Mouse (Mus musculus) liver, embryonic 16.5 days (tissue): Measurements from ENCODE around the gene Plekhh1. TPM values are rescaled to one million over a fixed set of nuclear protein-coding genes. Genes with fewer than 3 reads are reported as not detected.

Experiments used
- ATAC-seq: fragments of 200-750 bp; cut with Nextera tagmentation; 2 replicates; pipeline ENCODE4 v1.8.0; 2017; ENCODE audit warnings: low read depth, mild to moderate bottlenecking, moderate number of reproducible peaks, moderate library complexity
- H3K27ac ChIP-seq: fragments of 300-500 bp; sonication (generic); 2 replicates; pipeline ENCODE4 v1.5.1; 2014; ENCODE audit warnings: mild to moderate bottlenecking, low read length
- H3K27me3 ChIP-seq: fragments of 300-500 bp; sonication (generic); 2 replicates; pipeline ENCODE4 v1.6.1; 2014; ENCODE audit warnings: low read depth, low read length, mixed read lengths; ENCODE audit not compliant: control insufficient read depth, insufficient read depth
- H3K36me3 ChIP-seq: fragments of 300-500 bp; sonication (generic); 2 replicates; pipeline ENCODE4 v1.6.1; 2014; ENCODE audit warnings: mild to moderate bottlenecking; ENCODE audit not compliant: control insufficient read depth, insufficient read depth
- H3K4me1 ChIP-seq: fragments of 300-500 bp; sonication (generic); 2 replicates; pipeline ENCODE4 v1.6.1; 2014; ENCODE audit warnings: low read depth, low read length, mixed read lengths; ENCODE audit not compliant: control insufficient read depth
- H3K4me2 ChIP-seq: fragments of 300-500 bp; sonication (generic); 2 replicates; pipeline ENCODE4 v1.6.1; 2014; ENCODE audit warnings: low read depth, low read length, mixed read lengths
- H3K4me3 ChIP-seq: fragments of 300-500 bp; sonication (generic); 2 replicates; pipeline ENCODE4 v1.5.1; 2014; ENCODE audit warnings: low read depth, mild to moderate bottlenecking, low read length
- H3K9ac ChIP-seq: fragments of 300-500 bp; sonication (generic); 2 replicates; pipeline ENCODE4 v1.6.1; 2014; ENCODE audit warnings: low read depth, low read length
- H3K9me3 ChIP-seq: fragments of 300-500 bp; sonication (generic); replicated peaks from 2 replicates; pipeline ENCODE4 v1.6.1; 2016; ENCODE audit warnings: low read length; ENCODE audit not compliant: control insufficient read depth
- WGBS: fragments of 180-500 bp; shearing (Covaris S2); extraction: QIAGEN DNeasy Blood & Tissue Kit; methylation state at CpG from one replicate; pipeline ENCODE4 v1.1.7; 2014; ENCODE audit not compliant: insufficient replicate concordance; 5-methylcytosine and 5-hydroxymethylcytosine counted together
- polyA plus RNA-seq: library from polyadenylated mRNA; unstranded; fragments of >200 nt; fragmentation: Nextera tagmentation; extraction: Ambion mirVana; gene quantifications from 2 replicates; pipeline ENCODE4 v1.2.1, GENCODE M21; 2015

Gene Plekhh1
- polyA plus RNA-seq = 0.13 and 0.33 TPM in 2 replicates

DNA sequence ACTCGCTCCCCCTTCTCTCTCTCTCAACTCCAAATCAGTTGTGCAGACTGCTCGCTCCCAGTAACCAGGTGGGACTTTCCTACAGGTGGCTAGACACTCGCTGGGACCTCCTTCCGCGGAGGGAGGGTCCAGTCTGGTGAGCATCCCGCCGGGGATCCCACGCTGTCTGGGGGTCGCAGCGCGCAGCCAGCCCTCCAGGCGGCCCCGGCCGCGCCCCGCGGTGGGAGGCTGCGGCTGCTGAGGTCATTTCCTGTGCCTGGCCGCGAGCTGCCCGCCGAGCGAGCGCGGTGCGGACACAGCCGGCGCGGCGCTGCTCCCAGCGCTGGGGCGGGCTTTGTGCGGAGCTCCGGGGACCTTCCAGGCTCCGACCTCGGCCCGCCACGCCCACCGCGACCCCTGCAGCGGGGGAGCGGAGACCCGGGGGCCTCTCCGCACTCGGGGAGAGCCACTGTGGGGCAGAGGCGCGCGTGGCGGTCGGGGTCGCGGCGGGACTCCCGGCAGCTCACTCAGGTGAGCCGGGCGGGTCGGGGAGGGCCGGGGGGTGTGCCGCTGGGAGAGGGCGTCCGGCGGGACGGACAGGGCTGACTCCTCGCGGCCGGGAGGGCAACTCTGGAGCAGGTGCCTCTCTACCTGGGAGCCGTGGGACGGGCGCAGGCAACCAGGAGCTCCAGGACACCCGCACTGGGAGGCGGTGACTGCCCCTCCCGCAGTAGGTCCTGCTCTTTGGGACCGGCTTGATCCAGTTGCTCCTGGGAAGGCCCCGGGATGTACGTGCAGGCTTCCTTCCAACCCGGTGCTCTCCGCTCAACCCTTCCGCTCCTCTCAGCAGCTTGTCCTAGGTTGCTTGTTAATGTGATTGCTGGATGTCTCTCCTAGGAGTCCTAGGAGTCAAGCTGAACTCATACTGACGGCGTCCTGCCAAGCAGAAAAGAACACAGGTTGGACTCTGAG, at the start of gene Plekhh1:
TSS of gene Plekhh1 (plus strand) at position 253 of the 951 bp plus-strand sequence.
- peak; percentile 48 for ATAC-seq
- Histone ChIP-seq H3K27me3 (peaks cover 31% of the 10 kb centered on the region), H3K4me3 (peak within 1 kb of the TSS; percentile 63), H3K36me3 (no peaks in the 10 kb centered on the region), H3K9ac (peak within 1 kb of the TSS; percentile 50), H3K27ac (no peak within 1 kb of the TSS), H3K4me1 (no peaks in the 10 kb centered on the region; the same call in 1 of the 2 replicates), H3K4me2 (peak within 1 kb of the TSS; percentile 85), H3K9me3 (no peaks in the 10 kb centered on the region)
- under 1% methylated on average over 80 of the region's 80 CpGs for WGBS

DNA sequence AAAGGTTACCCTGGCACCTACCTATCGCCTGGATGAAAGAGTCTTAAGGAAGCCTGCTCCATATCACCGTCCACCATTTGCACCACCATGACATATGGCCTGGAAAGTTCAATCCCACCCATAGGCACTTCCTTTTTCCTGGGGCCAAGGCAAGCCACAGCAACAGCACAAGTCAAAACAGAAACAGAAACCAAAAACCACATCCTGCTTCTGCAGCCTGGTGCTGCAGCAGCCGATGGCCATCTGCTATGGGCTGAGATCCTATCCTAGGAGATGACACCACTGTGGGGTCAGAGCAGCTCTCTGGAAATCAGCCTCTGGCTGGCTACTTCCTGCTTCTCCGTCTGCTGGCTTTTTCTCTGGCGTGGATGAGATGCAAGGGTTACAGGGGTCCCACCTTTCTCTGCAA, 48.3 kb upstream of the Plekhh1 start:
- H3K4me3 ChIP-seq = peak overlapping the region; percentile 49
- H3K9me3 ChIP-seq = no peaks in the 10 kb centered on the region
- H3K27ac ChIP-seq = peak overlapping the region; percentile 48
- peak; percentile 69 for ATAC-seq
- no peak overlapping the region for H3K9ac ChIP-seq
- WGBS = 16% methylated on average over 5 of the region's 5 CpGs
- no peaks in the 10 kb centered on the region for H3K36me3 ChIP-seq
- H3K4me2 ChIP-seq = peak overlapping the region; percentile 42
- H3K27me3 ChIP-seq = no peaks in the 10 kb centered on the region
- H3K4me1 ChIP-seq = no peaks in the 10 kb centered on the region; the same call in none of the 2 replicates

DNA sequence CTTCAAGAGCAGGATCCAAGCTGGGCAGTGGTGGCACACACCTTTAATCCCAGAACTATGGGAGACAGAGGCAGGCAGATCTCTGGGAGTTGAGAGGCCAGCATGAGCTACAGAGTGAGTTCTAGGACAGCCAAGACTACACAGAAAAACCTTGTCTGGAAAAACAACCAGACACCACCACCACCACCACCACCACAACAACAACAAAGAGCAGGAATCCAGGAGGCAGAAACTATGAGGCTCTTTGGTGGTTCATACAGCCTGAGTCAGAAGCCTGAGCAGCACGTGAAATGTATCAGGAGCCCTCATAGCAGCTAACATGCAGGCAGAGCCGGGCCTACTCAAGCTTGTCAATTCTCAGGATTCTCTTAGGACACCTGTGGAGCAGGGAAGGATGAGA, 47.8 kb upstream of the Plekhh1 start:
- H3K9me3 ChIP-seq = no peaks in the 10 kb centered on the region
- ATAC-seq = no peak
- H3K4me2 ChIP-seq = peak overlapping the region; percentile 42; the same call in 1 of the 2 replicates
- H3K36me3 ChIP-seq = no peaks in the 10 kb centered on the region
- H3K4me1 ChIP-seq = no peaks in the 10 kb centered on the region; the same call in none of the 2 replicates
- 46% methylated on average over 2 of the region's 2 CpGs for WGBS
- H3K27ac ChIP-seq = 0 out of 2 replicates have a peak overlapping the region, but pooled peaks have one; percentile 19
- no peaks in the 10 kb centered on the region for H3K27me3 ChIP-seq
- no peak overlapping the region for H3K9ac ChIP-seq
- H3K4me3 ChIP-seq = peak overlapping the region; percentile 49

DNA sequence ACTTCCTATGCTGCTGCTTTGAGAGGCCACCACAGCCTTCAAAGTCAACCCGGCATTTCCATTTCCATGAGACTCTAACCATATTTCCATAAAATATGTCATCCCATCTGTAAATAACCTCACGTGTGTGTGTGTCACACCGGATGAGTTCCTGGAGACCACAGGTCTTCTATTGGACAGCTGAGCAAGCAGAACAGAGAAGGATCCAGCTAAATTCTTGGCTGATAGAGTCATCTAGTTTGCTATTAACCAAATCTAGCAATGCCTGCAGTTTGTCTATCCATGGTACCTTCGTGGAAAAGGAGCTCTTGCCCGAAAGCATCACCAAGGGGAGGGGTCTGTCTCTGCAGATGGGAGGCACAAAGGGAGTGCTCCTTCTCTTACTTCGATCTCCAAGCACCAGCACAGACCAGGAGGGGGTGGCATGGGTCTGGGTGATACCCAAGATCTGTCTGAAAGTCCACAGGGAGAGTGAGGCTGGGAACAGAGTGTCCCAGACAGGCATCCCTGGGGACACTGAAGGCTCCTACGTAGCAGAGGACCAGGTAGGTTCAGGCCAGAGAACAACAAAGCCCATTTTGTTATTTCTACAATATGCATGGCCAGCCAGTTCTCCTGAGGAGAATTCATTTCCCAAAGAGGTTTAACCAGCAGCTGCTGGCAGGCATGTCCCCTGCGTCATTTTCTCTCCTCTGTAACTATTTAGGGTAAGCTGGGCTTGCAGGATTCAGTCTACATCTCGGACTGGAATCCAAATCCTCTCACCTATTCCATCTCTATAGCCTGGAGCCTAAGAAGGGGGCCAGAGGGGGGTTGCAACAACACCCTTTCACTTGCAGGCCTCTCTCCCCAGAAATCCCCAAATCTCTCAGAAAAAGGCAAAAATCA, 46.8 kb upstream of the Plekhh1 start:
- H3K9ac ChIP-seq = no peak overlapping the region
- H3K27me3 ChIP-seq = no peaks in the 10 kb centered on the region
- no peak overlapping the region for H3K4me2 ChIP-seq
- no peaks in the 10 kb centered on the region for H3K9me3 ChIP-seq
- ATAC-seq = no peak
- H3K27ac ChIP-seq = no peak overlapping the region
- H3K4me3 ChIP-seq = no peak overlapping the region
- 57% methylated on average over 9 of the region's 9 CpGs for WGBS
- H3K4me1 ChIP-seq = no peaks in the 10 kb centered on the region; the same call in none of the 2 replicates
- no peaks in the 10 kb centered on the region for H3K36me3 ChIP-seq

DNA sequence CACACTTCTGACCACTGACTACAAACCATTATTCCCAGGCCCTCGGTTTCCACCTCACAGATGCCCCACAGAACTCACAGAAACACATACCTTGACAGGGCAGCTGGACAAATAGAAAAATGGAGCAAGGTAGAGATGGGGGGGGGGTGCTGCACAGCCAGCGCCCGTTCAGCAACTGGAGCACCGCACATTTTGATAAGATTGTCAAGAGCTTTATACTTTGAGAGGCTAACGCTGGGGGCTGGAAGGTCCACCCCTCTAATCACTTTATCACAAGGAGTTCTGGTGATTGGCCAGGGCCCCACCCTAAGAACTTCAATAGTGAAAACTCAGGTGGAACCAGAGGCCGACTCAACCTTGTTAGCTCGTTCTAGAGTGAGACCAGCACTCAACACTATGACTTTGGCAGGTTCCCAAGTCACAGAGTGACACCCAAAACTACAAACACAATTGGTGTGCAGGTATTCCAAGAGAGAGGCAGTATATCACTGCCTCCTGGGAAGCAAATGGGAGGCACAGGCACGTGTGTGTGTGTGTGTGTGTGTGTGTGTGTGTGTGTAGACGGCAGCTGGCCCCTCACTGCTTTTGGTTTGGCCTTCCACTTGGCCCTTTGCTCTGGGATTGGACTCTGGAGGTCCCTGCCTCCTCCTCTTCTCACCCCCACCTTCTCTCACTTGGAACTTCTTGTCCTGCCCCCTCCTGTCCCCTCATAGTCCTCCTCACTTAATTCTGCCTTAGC, 45.5 kb upstream of the Plekhh1 start:
- no peaks in the 10 kb centered on the region for H3K9me3 ChIP-seq
- no peaks in the 10 kb centered on the region for H3K36me3 ChIP-seq
- WGBS = 32% methylated on average over 9 of the region's 9 CpGs
- H3K27me3 ChIP-seq = no peaks in the 10 kb centered on the region
- H3K4me3 ChIP-seq = no peak overlapping the region
- H3K4me2 ChIP-seq = no peak overlapping the region
- no peak overlapping the region for H3K9ac ChIP-seq
- H3K27ac ChIP-seq = no peak overlapping the region
- no peaks in the 10 kb centered on the region; the same call in none of the 2 replicates for H3K4me1 ChIP-seq
- ATAC-seq = no peak

DNA sequence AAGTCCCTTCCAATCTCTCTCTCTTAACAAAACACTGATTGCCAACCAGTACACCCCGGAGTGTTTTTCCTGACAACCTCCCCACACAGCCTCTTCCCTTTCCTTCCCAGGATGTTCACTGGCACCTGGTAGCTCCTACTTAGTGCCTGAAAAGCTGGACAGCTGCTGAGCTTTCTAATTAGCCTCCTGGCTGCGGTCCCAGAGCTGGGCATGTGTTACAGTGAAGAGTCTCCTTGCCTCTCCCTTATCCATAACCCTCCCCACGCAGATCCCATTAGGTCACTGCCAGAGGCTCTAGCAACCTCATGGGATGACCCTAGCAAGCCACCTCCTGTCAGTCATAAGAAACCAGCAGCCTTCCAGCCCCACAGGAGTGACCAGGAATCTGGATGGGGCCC, 44.9 kb upstream of the Plekhh1 start:
- H3K9ac ChIP-seq = no peak overlapping the region
- no peaks in the 10 kb centered on the region; the same call in none of the 2 replicates for H3K4me1 ChIP-seq
- no peak for ATAC-seq
- H3K27ac ChIP-seq = no peak overlapping the region
- no peaks in the 10 kb centered on the region for H3K27me3 ChIP-seq
- no peaks in the 10 kb centered on the region for H3K36me3 ChIP-seq
- no peak overlapping the region for H3K4me2 ChIP-seq
- H3K9me3 ChIP-seq = no peaks in the 10 kb centered on the region
- WGBS = 74% methylated on average over 3 of the region's 3 CpGs
- no peak overlapping the region for H3K4me3 ChIP-seq

DNA sequence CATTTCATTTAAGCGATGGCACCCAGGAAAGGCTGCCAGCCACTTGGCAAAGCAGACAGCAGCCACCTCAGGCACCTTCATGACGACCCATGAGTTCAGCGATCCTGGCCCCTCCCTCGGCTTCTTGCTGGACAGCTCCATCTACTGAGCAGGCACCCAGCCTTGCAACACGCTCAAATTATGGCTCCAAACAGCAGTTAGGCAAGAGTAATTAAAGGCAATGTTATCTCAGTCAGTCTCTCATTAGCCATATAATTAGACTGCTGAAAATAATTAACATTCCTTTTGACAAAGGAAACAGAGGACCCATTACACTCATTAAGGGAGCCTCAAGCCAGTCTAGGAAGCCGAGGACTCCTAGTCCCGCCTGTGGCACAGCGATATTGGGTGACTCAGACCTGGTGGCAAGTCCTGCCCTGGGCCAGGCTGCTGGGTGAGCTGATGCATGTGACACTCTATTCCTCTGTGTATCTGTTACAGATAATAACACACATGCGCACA, 41.3 kb upstream of the Plekhh1 start:
- WGBS = 63% methylated on average over 9 of the region's 9 CpGs
- no peak overlapping the region for H3K4me3 ChIP-seq
- ATAC-seq = no peak
- no peak overlapping the region for H3K4me2 ChIP-seq
- no peaks in the 10 kb centered on the region; the same call in 1 of the 2 replicates for H3K27me3 ChIP-seq
- H3K36me3 ChIP-seq = no peaks in the 10 kb centered on the region
- H3K9me3 ChIP-seq = no peaks in the 10 kb centered on the region
- H3K4me1 ChIP-seq = no peaks in the 10 kb centered on the region; the same call in none of the 2 replicates
- H3K27ac ChIP-seq = no peak overlapping the region
- no peak overlapping the region for H3K9ac ChIP-seq

DNA sequence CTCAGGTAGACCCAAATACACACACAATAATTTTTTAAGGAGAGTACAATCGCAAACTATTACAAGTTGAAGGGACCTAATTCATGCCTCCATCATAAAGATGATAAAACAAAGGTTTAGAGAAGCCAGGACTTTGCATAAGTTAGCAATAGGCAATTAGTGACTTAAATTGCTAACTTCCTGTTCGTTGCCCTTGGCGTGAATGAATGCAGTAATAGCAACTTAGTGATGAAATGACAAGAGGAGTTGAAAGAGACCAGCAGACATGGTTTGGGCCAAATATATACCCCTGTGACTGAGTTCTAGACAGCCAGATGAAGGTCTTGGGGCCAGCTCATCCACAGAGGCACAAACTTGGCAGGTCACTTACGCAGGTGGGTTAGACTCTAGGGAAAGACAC, 32.7 kb upstream of the Plekhh1 start:
- no peak overlapping the region for H3K9ac ChIP-seq
- no peak for ATAC-seq
- WGBS = 60% methylated on average over 4 of the region's 4 CpGs

More for the DNA sequence above, 32.7 kb upstream of the Plekhh1 start:
- H3K27ac ChIP-seq = no peak overlapping the region
- H3K4me1 ChIP-seq = no peaks in the 10 kb centered on the region
- no peak overlapping the region for H3K4me3 ChIP-seq
- no peaks in the 10 kb centered on the region for H3K27me3 ChIP-seq
- no peak overlapping the region for H3K4me2 ChIP-seq
- no peaks in the 10 kb centered on the region for H3K36me3 ChIP-seq
- no peaks in the 10 kb centered on the region for H3K9me3 ChIP-seq
